Mouse (Mus musculus): ENCODE results near the gene Stx16. TPM values are rescaled to one million over a fixed set of nuclear protein-coding genes. Genes with fewer than 3 reads are reported as not detected.

The Stx16 gene
- polyA plus RNA-seq, 1 experiment from 2014 or later = 4.1 TPM

GRCm38 (mm10) chr2:174123731-174124130 lies 47.6 kb downstream of the Stx16 start:
- Histone ChIP-seq H3K9me3 (ENCODE audit: control insufficient read depth, low read length) (0 out of 2 replicates have a peak, but pooled peaks cover 9% of the 10 kb centered on the region), H3K27ac (replicated peaks) (no peak overlapping the region), H3K9ac (ENCODE audit: low read length) (no peak overlapping the region), H3K4me2 (replicated peaks; ENCODE audit: low read depth) (no peak overlapping the region), H3K27me3 (ENCODE audit: control insufficient read depth, insufficient read depth, low read length) (no peaks in the 10 kb centered on the region), H3K4me3 (ENCODE audit: low read depth, low read length) (no peak overlapping the region), H3K4me1 (replicated peaks; ENCODE audit: control insufficient read depth, insufficient read depth) (no peaks in the 10 kb centered on the region), H3K36me3 (ENCODE audit: control insufficient read depth, insufficient read depth, low read length) (peaks cover 31% of the 10 kb centered on the region)
- WGBS = 85% methylated on average over 3 of the region's 3 CpGs
- ATAC-seq (ENCODE audit: low FRiP score, low TSS enrichment) (no peak), DNase-seq (ENCODE audit: low spot score) (peak; percentile 12)
- TF ChIP-seq CTCF (IDR thresholded peaks at IDR 0.05; ENCODE audit: low read depth) = no peak
- TF ChIP-seq EP300 (optimal IDR thresholded peaks at IDR 0.05) = no peak

DNA sequence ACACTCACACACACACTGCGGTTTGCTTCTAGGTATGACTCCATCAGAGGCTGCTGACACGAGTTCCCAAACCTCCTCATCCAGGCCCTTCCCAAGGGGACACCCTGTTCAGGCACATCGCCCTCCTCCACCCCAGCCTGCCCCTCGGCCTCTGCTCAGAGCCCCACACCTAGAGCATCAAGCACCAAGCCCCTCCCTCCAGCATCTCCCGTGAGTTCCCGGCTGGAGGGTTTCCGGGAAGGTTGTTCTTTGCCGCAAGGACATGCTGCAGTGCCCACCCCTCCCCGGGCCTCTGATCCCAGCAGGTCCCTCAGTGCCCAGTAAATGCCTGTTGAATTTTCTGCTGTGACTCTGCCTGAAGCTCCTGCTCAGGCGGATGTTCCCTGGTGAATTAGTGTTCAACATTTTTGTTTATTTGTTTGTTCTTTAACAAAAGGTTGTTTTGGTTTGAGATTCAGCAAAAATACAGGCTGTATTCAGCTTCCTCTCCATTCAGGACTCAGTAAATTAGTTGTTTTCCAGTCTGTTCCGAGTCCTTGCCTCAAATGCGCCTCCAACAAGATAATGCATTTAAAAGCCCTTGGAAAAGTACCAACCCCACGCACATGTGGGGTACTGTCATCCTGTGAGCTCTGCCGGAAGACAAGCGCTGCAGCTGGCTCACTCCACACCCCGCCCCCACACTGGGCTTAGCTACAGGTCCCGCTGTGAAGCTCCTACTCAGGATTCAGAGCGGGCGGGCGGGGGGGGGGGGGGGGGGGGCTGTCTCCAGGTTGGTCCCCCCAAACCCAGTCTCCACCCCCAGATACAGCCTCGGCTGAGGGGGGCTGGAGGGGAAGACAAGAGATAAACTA lies 50.6 kb downstream of the Stx16 start:
- Histone ChIP-seq H3K9ac (ENCODE audit: low read length) (peak overlapping the region; percentile 13; the same call in 1 of the 2 replicates), H3K27me3 (ENCODE audit: control insufficient read depth, insufficient read depth, low read length) (no peaks in the 10 kb centered on the region), H3K9me3 (ENCODE audit: control insufficient read depth, low read length) (0 out of 2 replicates have a peak, but pooled peaks cover 9% of the 10 kb centered on the region), H3K4me1 (replicated peaks; ENCODE audit: control insufficient read depth, insufficient read depth) (no peaks in the 10 kb centered on the region), H3K27ac (replicated peaks) (no peak overlapping the region), H3K4me3 (ENCODE audit: low read depth, low read length) (no peak overlapping the region), H3K36me3 (ENCODE audit: control insufficient read depth, insufficient read depth, low read length) (peaks cover 15% of the 10 kb centered on the region), H3K4me2 (replicated peaks; ENCODE audit: low read depth) (0 out of 2 replicates have a peak overlapping the region, but pooled peaks have one; percentile 0)
- ATAC-seq (ENCODE audit: low FRiP score, low TSS enrichment) (0 out of 2 replicates have a peak, but pooled peaks have one; percentile 35), DNase-seq (ENCODE audit: low spot score) (peak; percentile 54)
- TF ChIP-seq EP300 (optimal IDR thresholded peaks at IDR 0.05) (no peak), CTCF (IDR thresholded peaks at IDR 0.05; ENCODE audit: low read depth) (no peak)
- 11% methylated on average over 18 of the region's 21 CpGs for WGBS

- 46% methylated on average over 6 of the region's 6 CpGs for WGBS
- Histone ChIP-seq H3K36me3 (ENCODE audit: control insufficient read depth, insufficient read depth, low read length) (peaks cover 10% of the 10 kb centered on the region), H3K27me3 (ENCODE audit: control insufficient read depth, insufficient read depth, low read length) (no peaks in the 10 kb centered on the region), H3K27ac (replicated peaks) (no peak overlapping the region), H3K9me3 (ENCODE audit: control insufficient read depth, low read length) (0 out of 2 replicates have a peak, but pooled peaks cover 9% of the 10 kb centered on the region), H3K4me3 (ENCODE audit: low read depth, low read length) (no peak overlapping the region), H3K4me2 (replicated peaks; ENCODE audit: low read depth) (0 out of 2 replicates have a peak overlapping the region, but pooled peaks have one; percentile 0), H3K9ac (ENCODE audit: low read length) (no peak overlapping the region), H3K4me1 (replicated peaks; ENCODE audit: control insufficient read depth, insufficient read depth) (no peaks in the 10 kb centered on the region)
- TF ChIP-seq CTCF (IDR thresholded peaks at IDR 0.05; ENCODE audit: low read depth) (no peak), EP300 (optimal IDR thresholded peaks at IDR 0.05) (no peak)
- DNase-seq (ENCODE audit: low spot score) (peak; percentile 11), ATAC-seq (ENCODE audit: low FRiP score, low TSS enrichment) (no peak)
These were observed 51.2 kb downstream of the Stx16 start for GRCm38 (mm10) chr2:174127376-174127713.

GRCm38 (mm10) chr2:174128926-174129325 lies 52.8 kb downstream of the Stx16 start:
- Histone ChIP-seq H3K4me2 (replicated peaks; ENCODE audit: low read depth) (no peak overlapping the region), H3K36me3 (ENCODE audit: control insufficient read depth, insufficient read depth, low read length) (no peaks in the 10 kb centered on the region; the same call in 1 of the 2 replicates), H3K4me3 (ENCODE audit: low read depth, low read length) (no peak overlapping the region), H3K27ac (replicated peaks) (no peak overlapping the region), H3K4me1 (replicated peaks; ENCODE audit: control insufficient read depth, insufficient read depth) (no peaks in the 10 kb centered on the region), H3K9me3 (ENCODE audit: control insufficient read depth, low read length) (0 out of 2 replicates have a peak, but pooled peaks cover 9% of the 10 kb centered on the region), H3K9ac (ENCODE audit: low read length) (no peak overlapping the region), H3K27me3 (ENCODE audit: control insufficient read depth, insufficient read depth, low read length) (no peaks in the 10 kb centered on the region)
- 89% methylated on average over 6 of the region's 6 CpGs for WGBS
- ATAC-seq (ENCODE audit: low FRiP score, low TSS enrichment) (no peak), DNase-seq (ENCODE audit: low spot score) (no peak)
- TF ChIP-seq EP300 (optimal IDR thresholded peaks at IDR 0.05) (no peak), CTCF (IDR thresholded peaks at IDR 0.05; ENCODE audit: low read depth) (no peak)

DNA sequence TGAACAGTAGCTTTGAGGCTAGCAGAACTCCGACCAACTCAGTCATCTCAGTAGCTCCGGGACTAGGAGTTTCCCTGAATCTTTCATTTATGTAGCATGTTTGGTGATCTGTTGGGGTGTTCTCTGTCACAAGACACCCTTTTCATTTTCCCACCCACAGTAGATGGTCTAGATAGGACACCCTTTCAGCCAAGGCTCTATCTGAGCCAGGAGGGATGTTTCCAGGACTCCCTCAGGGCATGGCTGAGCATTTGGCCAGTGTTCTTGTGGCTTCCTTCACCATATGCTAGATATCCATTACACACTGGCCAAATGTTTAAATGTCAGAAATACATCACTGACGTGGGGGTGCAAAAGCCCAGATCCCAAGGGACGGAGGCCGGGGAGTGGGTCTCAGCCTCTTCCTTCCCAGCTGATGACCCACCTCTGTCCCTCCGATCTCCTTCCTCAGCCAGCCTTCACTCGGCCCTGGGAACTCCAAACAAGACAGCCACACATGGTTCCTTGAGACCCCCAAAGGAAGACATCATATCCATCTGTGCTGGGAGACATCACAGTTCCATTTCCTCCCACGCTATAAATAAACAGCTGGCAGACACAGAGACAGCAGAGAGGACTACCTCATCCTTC lies 54.5 kb downstream of the Stx16 start:
- ATAC-seq (ENCODE audit: low FRiP score, low TSS enrichment) (no peak), DNase-seq (ENCODE audit: low spot score) (no peak)
- no peaks in the 10 kb centered on the region for H3K36me3 ChIP-seq (ENCODE audit: control insufficient read depth, insufficient read depth, low read length)
- no peak overlapping the region for H3K9ac ChIP-seq (ENCODE audit: low read length)
- no peak overlapping the region for H3K4me3 ChIP-seq (ENCODE audit: low read depth, low read length)
- TF ChIP-seq CTCF (IDR thresholded peaks at IDR 0.05; ENCODE audit: low read depth) (no peak), EP300 (optimal IDR thresholded peaks at IDR 0.05) (no peak)
- H3K27me3 ChIP-seq (ENCODE audit: control insufficient read depth, insufficient read depth, low read length) = no peaks in the 10 kb centered on the region
- no peaks in the 10 kb centered on the region for H3K9me3 ChIP-seq (ENCODE audit: control insufficient read depth, low read length)
- H3K4me1 ChIP-seq (replicated peaks; ENCODE audit: control insufficient read depth, insufficient read depth) = no peaks in the 10 kb centered on the region
- no peak overlapping the region for H3K4me2 ChIP-seq (replicated peaks; ENCODE audit: low read depth)
- 71% methylated on average over 8 of the region's 8 CpGs for WGBS
- no peak overlapping the region for H3K27ac ChIP-seq (replicated peaks)

Data from stomach, postnatal 0 days (tissue).